In genomic region chr7:50516681-50517080, GRCm38 (mm10) we compare ENCODE assay signal across 12 mouse cellular contexts.
"Had no signal": no experiment of that assay in that cellular context is flagged by ENCODE, and none has a peak within 500 bp of the region (broad histone marks: within the 10 kb centered on the region; RNA-seq: fewer than 3 reads in every experiment).

No protein-coding gene starts in this region.

- H3K4me2 ChIP-seq: limb, embryonic 12.5 days; liver, embryonic 13.5 days; neural tube, embryonic 12.5 days had no signal

- H3K27me3 ChIP-seq: limb, embryonic 12.5 days; liver, embryonic 13.5 days; neural tube, embryonic 12.5 days had no signal

- H3K4me3 ChIP-seq: left cerebral cortex, adult 2 months; limb, embryonic 12.5 days; liver, embryonic 13.5 days; neural tube, embryonic 12.5 days had no signal

- ATAC-seq: liver, postnatal 0 days had no signal

- H3K9ac ChIP-seq: limb, embryonic 12.5 days; liver, embryonic 13.5 days; liver, postnatal 0 days; neural tube, embryonic 12.5 days had no signal

- H3K36me3 ChIP-seq: limb, embryonic 12.5 days; liver, embryonic 13.5 days; neural tube, embryonic 12.5 days had no signal

- H3K9me3 ChIP-seq: limb, embryonic 12.5 days; liver, embryonic 13.5 days; neural tube, embryonic 12.5 days had no signal

- H3K27ac ChIP-seq: left cerebral cortex, adult 2 months; limb, embryonic 12.5 days; liver, embryonic 13.5 days; neural tube, embryonic 12.5 days had no signal

- DNase-seq: kidney, adult 8-10 months; kidney, postnatal 25 days; liver; liver, embryonic 13.5 days; liver, postnatal 0 days; midbrain, embryonic 14.5 days; spleen, adult 18-20 months; thymus, adult 18-20 months; thymus, postnatal 25 days had no signal

- H3K4me1 ChIP-seq: limb, embryonic 12.5 days; liver, embryonic 13.5 days; neural tube, embryonic 12.5 days had no signal
